8 mouse cellular contexts compared by ENCODE assay signal in the genomic region with DNA sequence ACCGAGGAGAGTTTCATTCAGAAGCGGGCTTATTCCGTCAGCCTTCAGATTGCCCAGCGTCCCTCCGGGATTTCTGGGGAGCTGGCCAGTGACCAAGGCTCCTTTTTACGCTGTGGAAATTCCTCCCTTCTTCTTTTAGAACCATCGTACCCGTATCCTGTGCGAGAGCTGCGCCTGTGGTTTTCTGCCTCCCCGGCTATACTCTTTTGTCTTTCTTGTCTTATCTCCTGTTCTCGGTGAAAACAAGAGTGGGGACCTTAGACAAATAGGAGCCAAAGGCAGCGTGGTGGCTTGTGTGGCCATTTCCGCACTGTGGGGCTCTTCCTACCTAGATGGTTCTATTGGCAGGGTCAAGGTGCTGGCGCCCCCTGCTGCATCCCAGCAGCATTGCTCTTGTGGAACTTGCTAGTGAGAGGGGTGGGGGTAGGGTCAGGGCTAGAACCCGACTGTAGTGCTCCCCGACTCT.
DNase-seq lines count a peak whose midpoint lies in the region; ATAC-seq and TF ChIP-seq lines count a peak whose summit lies in the region.

No protein-coding gene starts in this region.

- H3K27ac ChIP-seq in cortical plate, adult 2 months (ENCODE audit: insufficient read depth, low read length): no peak overlapping the region

- no peaks in the 10 kb centered on the region for H3K4me1 ChIP-seq in cortical plate, adult 2 months (ENCODE audit: control insufficient read depth, insufficient read depth, low read length)

- 0 out of 2 replicates have a peak, but pooled peaks have one; percentile 43 for TF ChIP-seq POLR2A in cortical plate, adult 2 months (IDR thresholded peaks at IDR 0.05; ENCODE audit: extremely low read depth, insufficient read depth, low read length)

- TF ChIP-seq CTCF in cortical plate, adult 2 months (IDR thresholded peaks at IDR 0.05; ENCODE audit: extremely low read depth, insufficient read depth, low read length): peak; percentile 88

- H3K4me3 ChIP-seq in cortical plate, adult 2 months (ENCODE audit: insufficient read depth, low read length): peak overlapping the region; percentile 18

- peak; percentile 98 for ATAC-seq in megakaryocyte progenitor cell, adult 5-6 weeks (replicated peaks; ENCODE audit: poor library complexity)

- DNase-seq in adipocyte (ENCODE audit: low spot score): peak; percentile 90
- peak; percentile 75 to 79 for DNase-seq in gastrocnemius, adult 8-10 months (ENCODE audit: low spot score in 2 of 2)
- peak; percentile 57 for DNase-seq in hindlimb bud, embryonic 11.5 days (ENCODE audit: extremely low spot score, low read depth, low spot score)
- peak; percentile 74 to 84 for DNase-seq in left cerebral cortex, adult 8-10 months (ENCODE audit: low spot score in 2 of 2)
- DNase-seq in right cerebral cortex, postnatal 10 days (ENCODE audit: low spot score in 2 of 2): peak; percentile 88 to 91
- peak; percentile 84 for DNase-seq in urinary bladder, postnatal 14 days (ENCODE audit: low spot score)
